Comparison of ENCODE assay signal across 8 mouse cellular contexts in genomic region chr8:80856606-80857005, GRCm38 (mm10).
A peak's percentile ranks its signal among the peaks of the same experiment; 100 is the strongest.
DNase-seq lines count a peak whose midpoint lies in the region.

No protein-coding gene starts in this region.

- peak; percentile 82 to 84 for DNase-seq in cerebellum, postnatal 10 days
- no peak for DNase-seq in cerebellum, adult 9-10 months
- peak; percentile 62 for DNase-seq in urinary bladder, postnatal 14 days (ENCODE audit: low spot score)
- no peak for DNase-seq in urinary bladder, postnatal 4 days (ENCODE audit: low spot score in 2 of 2)
- DNase-seq in kidney, postnatal 14 days = peak; percentile 88
- DNase-seq in lung, postnatal 25 days (ENCODE audit: low spot score) = peak; percentile 60
- DNase-seq in ovary, postnatal 10 days (ENCODE audit: low spot score) = no peak
- DNase-seq in spleen, adult 12 weeks (ENCODE audit: low spot score) = no peak

Comparison
In these comparisons a context has a peak if more than half of its experiments do, and no peak if none do; other contexts are left out.
1. DNase-seq: peak in cerebellum, postnatal 10 days (2 of 2), urinary bladder, postnatal 14 days (single experiment), kidney, postnatal 14 days (single experiment) and lung, postnatal 25 days (single experiment); none in cerebellum, adult 9-10 months (single experiment), urinary bladder, postnatal 4 days (0 of 2), ovary, postnatal 10 days (single experiment) and spleen, adult 12 weeks (single experiment).